Mouse (Mus musculus) bone marrow, adult 2 months (tissue): ENCODE data around the gene Swi5.

Experiments used
- CTCF ChIP-seq: fragments of 200-500 bp; IDR thresholded peaks from 2 replicates; pipeline ENCODE4 v1.5.1; 2011; ENCODE audit warnings: low read length, control low read depth; ENCODE audit not compliant: control insufficient read depth, insufficient read depth
- POLR2A ChIP-seq: fragments of 200-500 bp; IDR thresholded peaks from 2 replicates; pipeline ENCODE4 v1.6.1; 2011; ENCODE audit warnings: low read depth, mild to moderate bottlenecking, control low read depth, low read length, borderline replicate concordance; ENCODE audit not compliant: control insufficient read depth

DNA sequence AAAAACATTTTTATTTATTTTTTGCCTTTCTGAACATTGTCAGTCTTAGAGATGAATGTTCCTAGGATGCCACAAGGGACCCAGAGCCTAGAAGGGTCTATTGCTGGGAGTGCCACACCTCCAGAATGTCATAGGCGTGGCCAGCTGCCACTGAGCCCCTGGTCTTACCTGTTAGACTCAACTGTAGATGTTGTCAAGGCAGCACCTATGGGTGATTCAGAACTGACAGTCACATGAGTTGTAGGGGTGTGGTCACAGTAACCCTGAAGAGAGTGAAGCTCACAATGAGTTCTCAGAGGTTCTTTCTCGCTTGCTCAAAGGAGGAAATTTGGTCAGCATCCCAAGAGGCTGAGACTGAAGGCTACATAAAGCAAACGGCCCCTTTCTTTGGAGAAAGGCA is 7.4 kb upstream of the Swi5 start:
- TF ChIP-seq CTCF, result no peak
- no peak for TF ChIP-seq POLR2A
